Mouse (Mus musculus): Measurements from ENCODE around the gene Dlec1. TPM values are rescaled to one million over a fixed set of nuclear protein-coding genes. Genes with fewer than 3 reads are reported as not detected.

Gene Dlec1
- polyA plus RNA-seq, 1 experiment from 2014 or later: 0.65 TPM

DNA sequence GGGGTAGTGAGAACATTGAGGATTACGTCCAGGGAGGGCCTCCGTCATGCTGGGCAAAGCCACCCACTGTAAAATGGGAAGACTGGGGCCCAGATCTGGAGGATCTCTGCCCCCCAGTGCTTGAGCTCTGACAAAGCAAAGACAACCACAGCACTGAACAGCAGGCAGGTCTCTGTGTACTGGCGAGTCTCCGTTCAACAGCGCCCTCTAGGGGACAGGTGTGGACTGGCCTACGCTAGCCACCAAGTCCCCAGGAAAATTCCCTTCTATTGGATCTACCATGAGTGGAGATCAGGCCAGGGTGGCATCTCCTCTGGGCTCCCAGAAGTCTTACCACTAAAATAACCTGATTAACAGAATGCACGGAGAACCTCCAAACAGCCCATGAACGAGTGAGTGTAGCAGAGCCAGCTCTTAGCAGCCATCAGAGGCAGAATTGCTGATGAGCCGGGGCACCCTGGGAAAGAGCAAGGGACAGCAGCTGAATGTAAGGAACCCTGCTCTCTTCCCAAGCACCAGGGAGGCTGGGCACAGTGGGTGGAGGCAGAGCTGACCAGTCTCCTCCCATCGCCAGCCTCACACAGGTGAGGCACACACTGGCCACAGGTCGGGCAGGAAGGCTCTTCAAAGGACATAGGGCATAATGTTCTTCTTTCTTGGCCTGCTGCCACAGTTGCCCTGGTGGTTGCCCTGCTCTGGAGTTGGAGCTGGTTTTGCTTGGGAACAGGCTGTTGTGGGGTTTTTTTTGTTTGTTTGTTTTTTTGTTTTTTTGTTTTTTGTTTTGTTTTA, 90.1 kb downstream of the Dlec1 start:
- H3K4me3 ChIP-seq (ENCODE audit: low read depth, low read length): no peak overlapping the region
- H3K9ac ChIP-seq (replicated peaks; ENCODE audit: low read depth, low read length): no peak overlapping the region
- no peaks in the 10 kb centered on the region for H3K36me3 ChIP-seq (ENCODE audit: control insufficient read depth, insufficient read depth, low read length)
- no peak overlapping the region for H3K27ac ChIP-seq (ENCODE audit: low read length)
- 33% methylated on average over 11 of the region's 11 CpGs for WGBS
- H3K4me2 ChIP-seq (replicated peaks; ENCODE audit: low read depth, low read length): no peak overlapping the region
- H3K27me3 ChIP-seq (ENCODE audit: control insufficient read depth, insufficient read depth, low read length): no peaks in the 10 kb centered on the region
- no peaks in the 10 kb centered on the region for H3K9me3 ChIP-seq (ENCODE audit: control insufficient read depth, low read depth, low read length)
- no peaks in the 10 kb centered on the region for H3K4me1 ChIP-seq (ENCODE audit: control insufficient read depth, insufficient read depth, low read length)
- no peak for ATAC-seq (ENCODE audit: insufficient number of reproducible peaks, insufficient read depth, low FRiP score, low read depth)

Other genes starting within 250 kb of the Dlec1 start
- 26.6 and 26.7 TPM in 2 replicates for gene Ctdspl, start 176.0 kb upstream of the Dlec1 start, polyA plus RNA-seq (2014; fragmentation: Nextera tagmentation; extraction: Ambion mirVana)
- gene Vill, start 49.7 kb upstream of the Dlec1 start, polyA plus RNA-seq (2014; fragmentation: Nextera tagmentation; extraction: Ambion mirVana): 31.6 and 37.9 TPM in 2 replicates
- gene Plcd1, start 9.0 kb upstream of the Dlec1 start, polyA plus RNA-seq (2014; fragmentation: Nextera tagmentation; extraction: Ambion mirVana): 44.2 and 44.3 TPM in 2 replicates
- 0.91 and 1.2 TPM in 2 replicates for gene Acaa1b, start 54.6 kb downstream of the Dlec1 start, polyA plus RNA-seq (2014; fragmentation: Nextera tagmentation; extraction: Ambion mirVana)
- not detected in 2 replicates for gene Gm47289, start 56.7 kb downstream of the Dlec1 start, polyA plus RNA-seq (2014; fragmentation: Nextera tagmentation; extraction: Ambion mirVana)
- gene Slc22a13, start 106.6 kb downstream of the Dlec1 start, polyA plus RNA-seq (2014; fragmentation: Nextera tagmentation; extraction: Ambion mirVana): not detected in 2 replicates
- 16.6 and 16.9 TPM in 2 replicates for gene Oxsr1, start 219.9 kb downstream of the Dlec1 start, polyA plus RNA-seq (2014; fragmentation: Nextera tagmentation; extraction: Ambion mirVana)
- gene Acaa1a, start 237.2 kb downstream of the Dlec1 start, polyA plus RNA-seq (2014; fragmentation: Nextera tagmentation; extraction: Ambion mirVana): 99.1 and 101 TPM in 2 replicates
- 28.4 and 33.9 TPM in 2 replicates for gene Myd88, start 238.9 kb downstream of the Dlec1 start, polyA plus RNA-seq (2014; fragmentation: Nextera tagmentation; extraction: Ambion mirVana)